Comparison of ENCODE assay signal across 9 mouse cellular contexts in genomic region chr13:53011426-53011825, GRCm38 (mm10). TPM values are rescaled to one million over a fixed set of nuclear protein-coding genes. Genes with fewer than 3 reads are reported as not detected.
DNase-seq lines count a peak whose midpoint lies in the region; ATAC-seq lines count a peak whose summit lies in the region.
"Had no signal": no experiment of that assay in that cellular context is flagged by ENCODE, and none has a peak within 500 bp of the region (broad histone marks: within the 10 kb centered on the region; RNA-seq: fewer than 3 reads in every experiment).

No protein-coding gene starts in this region.

- no peak overlapping the region for H3K9ac ChIP-seq in forebrain, embryonic 16.5 days (replicated peaks; ENCODE audit: low read depth, low read length)
- no peak overlapping the region for H3K9ac ChIP-seq in limb, embryonic 13.5 days
- no peak overlapping the region for H3K9ac ChIP-seq in kidney, embryonic 14.5 days (ENCODE audit: low read depth, low read length)

- ATAC-seq in forebrain, embryonic 16.5 days, result 0 out of 2 replicates have a peak, but pooled peaks have one; percentile 31
- ATAC-seq in limb, embryonic 13.5 days (ENCODE audit: low FRiP score, low read depth), result no peak
- no peak for ATAC-seq in kidney, embryonic 14.5 days (ENCODE audit: low FRiP score, low TSS enrichment)

- 9% methylated on average over 12 of the region's 12 CpGs for WGBS in forebrain, embryonic 16.5 days
- WGBS in limb, embryonic 13.5 days, result 10% methylated on average over 12 of the region's 12 CpGs
- 17% methylated on average over 12 of the region's 12 CpGs for WGBS in kidney, embryonic 14.5 days

- no peaks in the 10 kb centered on the region for H3K36me3 ChIP-seq in forebrain, embryonic 16.5 days (ENCODE audit: control insufficient read depth, insufficient read depth)
- H3K36me3 ChIP-seq in limb, embryonic 13.5 days, result no peaks in the 10 kb centered on the region
- H3K36me3 ChIP-seq in kidney, embryonic 14.5 days (ENCODE audit: control insufficient read depth, insufficient read depth, low read length), result no peaks in the 10 kb centered on the region
- H3K36me3 ChIP-seq: G1E had no signal

- DNase-seq in left cerebral cortex, postnatal 14 days (ENCODE audit: low spot score in 2 of 2), result peak; percentile 25 to 46
- no peak for DNase-seq in left cerebral cortex, postnatal 4 days
- peak; percentile 23 for DNase-seq in embryo, embryonic 9.5 days (ENCODE audit: extremely low spot score)
- no peak for DNase-seq in adrenal gland, postnatal 14 days
- DNase-seq: kidney, postnatal 25 days had no signal

- H3K4me3 ChIP-seq in forebrain, embryonic 16.5 days (replicated peaks; ENCODE audit: low read length), result no peak overlapping the region
- no peak overlapping the region for H3K4me3 ChIP-seq in limb, embryonic 13.5 days
- H3K4me3 ChIP-seq in kidney, embryonic 14.5 days (ENCODE audit: low read length), result no peak overlapping the region

- H3K27ac ChIP-seq in forebrain, embryonic 16.5 days (ENCODE audit: low read length), result no peak overlapping the region
- no peak overlapping the region for H3K27ac ChIP-seq in limb, embryonic 13.5 days
- no peak overlapping the region for H3K27ac ChIP-seq in kidney, embryonic 14.5 days (ENCODE audit: low read depth, low read length)

- no peaks in the 10 kb centered on the region for H3K9me3 ChIP-seq in forebrain, embryonic 16.5 days (ENCODE audit: control insufficient read depth, low read length)
- no peaks in the 10 kb centered on the region for H3K9me3 ChIP-seq in limb, embryonic 13.5 days
- no peaks in the 10 kb centered on the region for H3K9me3 ChIP-seq in kidney, embryonic 14.5 days (ENCODE audit: control insufficient read depth, low read length)

- intact Hi-C loops in left cerebral cortex, postnatal 14 days (cut with DNase I), result no loop called here
- intact Hi-C loops in left cerebral cortex, postnatal 4 days (cut with DNase I), result no loop called here

- H3K4me1 ChIP-seq in forebrain, embryonic 16.5 days (replicated peaks; ENCODE audit: control insufficient read depth, insufficient read depth, low read length), result peaks cover 5% of the 10 kb centered on the region; the same call in 1 of the 2 replicates
- peaks cover 16% of the 10 kb centered on the region for H3K4me1 ChIP-seq in limb, embryonic 13.5 days
- H3K4me1 ChIP-seq in kidney, embryonic 14.5 days (ENCODE audit: control insufficient read depth, insufficient read depth, low read length), result no peaks in the 10 kb centered on the region

- no peak overlapping the region for H3K4me2 ChIP-seq in forebrain, embryonic 16.5 days (ENCODE audit: low read length)
- H3K4me2 ChIP-seq in limb, embryonic 13.5 days (replicated peaks), result peak overlapping the region; percentile 27; the same call in 1 of the 2 replicates
- H3K4me2 ChIP-seq in kidney, embryonic 14.5 days (replicated peaks; ENCODE audit: low read depth, low read length), result no peak overlapping the region

- no peaks in the 10 kb centered on the region for H3K27me3 ChIP-seq in forebrain, embryonic 16.5 days (replicated peaks; ENCODE audit: control insufficient read depth, insufficient read depth, low read length)
- no peaks in the 10 kb centered on the region for H3K27me3 ChIP-seq in limb, embryonic 13.5 days
- H3K27me3 ChIP-seq in kidney, embryonic 14.5 days (ENCODE audit: control insufficient read depth, insufficient read depth, low read length), result no peaks in the 10 kb centered on the region

RNA-seq across cellular contexts. Expression of gene Nfil3, which starts 30.6 kb away (rescaled TPM):
- total RNA-seq in left cerebral cortex, postnatal 14 days (2021), result 10 to 100 TPM; 12.2 to 13.8 TPM
- total RNA-seq in left cerebral cortex, postnatal 4 days (2021), result 10 to 100 TPM; 33.6 to 35.5 TPM
- polyA plus RNA-seq in forebrain, embryonic 16.5 days (2015; fragmentation: Nextera tagmentation; extraction: Ambion mirVana), result 58.8 and 67.1 TPM in 2 replicates
- 23.4 and 26.9 TPM in 2 replicates for polyA plus RNA-seq in limb, embryonic 13.5 days (2015; fragmentation: Nextera tagmentation; extraction: Ambion mirVana)
- 49.1 and 87.9 TPM in 2 replicates for total RNA-seq in adrenal gland, postnatal 14 days (2021)
- 15.9 and 18.9 TPM in 2 replicates for polyA plus RNA-seq in kidney, embryonic 14.5 days (2014; fragmentation: Nextera tagmentation; extraction: Ambion mirVana)

Comparison
In these comparisons a context has a peak if more than half of its experiments do, and no peak if none do; other contexts are left out.
1. DNase-seq: peak in left cerebral cortex, postnatal 14 days (2 of 2) and embryo, embryonic 9.5 days (single experiment); none in left cerebral cortex, postnatal 4 days (single experiment) and adrenal gland, postnatal 14 days (single experiment).